Mouse (Mus musculus) frontal cortex, postnatal 25 days (tissue): ENCODE data around the gene Icam4.
A peak's percentile ranks its signal among the peaks of the same experiment; 100 is the strongest.
"Not testable (repeated sequence)": the region's sequence is repeated elsewhere in the genome, so short reads cannot be mapped to it uniquely, and the experiment has no call there.

Source experiments
- DNase-seq, 2 experiments: peaks; one replicate each; pipeline ENCODE4 v3.0.0; 2022; ENCODE audit warnings: low spot score in 2 of 2

Gene Icam4

DNA sequence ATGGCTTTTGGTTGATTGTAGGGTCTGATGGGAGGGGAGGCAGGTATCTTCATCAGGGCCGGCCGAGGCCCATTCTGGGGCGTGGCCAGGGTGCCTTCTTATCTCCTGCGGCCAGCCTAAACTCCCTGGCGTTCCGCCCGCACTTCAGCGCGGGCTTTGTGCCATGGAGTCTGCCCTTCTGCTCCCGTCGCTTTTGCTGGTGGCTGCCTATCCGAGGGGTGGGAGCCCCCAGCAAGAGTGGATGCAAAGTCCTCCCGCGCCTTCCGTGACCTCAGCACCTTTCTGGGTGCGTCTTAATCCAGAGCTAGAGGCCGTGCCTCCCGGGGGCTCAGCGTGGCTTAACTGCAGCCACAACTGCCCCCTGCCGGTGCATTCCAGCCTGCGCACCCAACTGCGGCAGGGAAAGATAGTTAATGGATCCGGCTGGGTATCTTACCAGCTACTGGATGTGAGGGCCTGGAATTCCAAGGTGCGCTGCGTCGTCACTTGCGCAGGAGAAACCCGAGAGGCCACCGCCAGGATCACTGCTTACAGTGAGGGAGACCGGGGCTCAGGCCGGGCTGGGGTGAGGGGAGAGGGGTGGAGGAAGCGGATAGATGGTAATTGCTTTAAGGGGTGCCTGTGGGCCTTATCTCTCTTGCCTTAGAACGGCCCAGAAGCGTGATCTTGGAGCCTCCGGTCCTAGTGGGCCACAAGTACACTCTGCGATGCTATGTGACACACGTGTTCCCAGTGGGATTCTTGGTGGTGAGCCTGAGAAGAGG lies at the start of gene Icam4:
Gene Icam4 (plus strand): TSS at position 83 of the 764 bp plus-strand sequence.
- peak in 1 of 2 experiments; percentile 63 for DNase-seq

- DNase-seq, result no peak
These were observed 49.4 kb upstream of the Icam4 start for GRCm38 (mm10) chr9:20979769-20980168.

DNA sequence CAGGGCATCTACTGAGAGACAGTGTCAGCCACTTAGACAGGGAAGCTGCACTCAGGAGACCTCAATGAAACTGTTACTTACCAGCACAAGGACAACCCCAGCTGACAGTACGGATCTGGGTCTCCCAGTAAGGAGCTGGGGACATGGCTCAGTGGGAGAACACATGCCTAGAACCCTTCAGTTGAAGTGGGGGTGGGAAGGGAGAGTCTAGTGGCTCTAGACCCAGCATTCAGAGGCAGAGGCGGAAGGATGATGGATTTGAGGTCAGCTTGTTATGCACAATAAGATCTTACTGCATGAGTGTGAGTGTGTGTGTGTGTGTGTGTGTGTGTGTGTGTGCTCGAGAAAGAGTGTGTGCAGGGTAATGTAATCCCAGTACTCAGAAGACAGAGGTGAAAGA lies 47.0 kb upstream of the Icam4 start:
- no peak for DNase-seq

- no peak for DNase-seq
These were observed 46.0 kb upstream of the Icam4 start for GRCm38 (mm10) chr9:20983169-20983568.

DNA sequence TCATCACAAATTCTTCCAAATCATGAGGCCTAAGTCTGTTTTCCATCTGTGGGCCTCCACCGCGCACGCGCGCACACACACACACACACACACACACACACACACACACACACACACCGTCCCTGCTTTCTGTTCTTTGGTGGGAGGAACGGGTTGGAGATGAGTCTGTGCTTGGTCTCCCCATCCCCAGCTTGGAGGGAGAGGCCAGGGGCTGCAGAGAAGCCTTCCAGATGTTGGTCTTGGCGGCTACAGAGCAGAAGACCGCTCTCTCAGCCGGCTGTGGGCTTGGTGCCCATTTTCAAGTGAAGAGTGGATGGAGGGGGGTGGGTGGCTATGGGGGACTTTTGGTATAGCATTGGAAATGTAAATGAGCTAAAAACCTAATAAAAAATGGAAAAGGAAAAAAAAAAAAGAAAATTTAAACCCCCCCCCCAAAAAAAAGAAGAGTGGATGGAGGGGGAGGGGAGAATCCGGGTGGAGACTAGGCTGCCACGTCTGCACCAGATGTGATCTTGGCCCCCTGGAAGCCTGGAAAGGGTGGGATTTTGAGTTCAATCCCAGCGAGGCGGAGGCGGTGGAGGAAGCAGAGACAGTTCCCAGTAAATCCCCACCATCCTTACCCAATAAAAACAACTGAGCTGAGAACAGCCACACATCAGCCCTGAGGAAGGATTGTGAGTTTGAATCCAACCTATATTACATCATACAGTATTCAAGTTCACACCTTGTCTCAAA lies 42.1 kb upstream of the Icam4 start:
- DNase-seq, result no peak

DNA sequence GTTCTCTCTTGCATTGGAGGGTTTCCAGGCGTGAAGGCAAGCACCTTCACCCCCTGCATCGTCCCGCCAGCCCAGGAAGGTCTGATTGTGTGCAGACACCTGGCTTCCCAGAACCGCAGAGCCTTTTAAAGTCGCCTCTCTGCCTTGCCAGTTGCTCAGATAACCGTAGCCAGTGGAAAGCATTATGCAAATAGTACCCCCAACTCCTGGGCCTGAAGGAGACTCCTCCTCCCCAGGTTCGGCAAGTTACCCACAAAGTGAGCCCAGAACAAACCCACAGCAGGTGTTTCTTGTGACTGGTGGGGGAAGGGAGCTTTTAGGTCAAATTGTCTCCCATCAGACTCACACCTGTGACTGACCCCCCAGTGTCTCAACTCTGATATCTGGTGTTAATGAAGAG lies 41.2 kb upstream of the Icam4 start:
- DNase-seq, result no peak

DNA sequence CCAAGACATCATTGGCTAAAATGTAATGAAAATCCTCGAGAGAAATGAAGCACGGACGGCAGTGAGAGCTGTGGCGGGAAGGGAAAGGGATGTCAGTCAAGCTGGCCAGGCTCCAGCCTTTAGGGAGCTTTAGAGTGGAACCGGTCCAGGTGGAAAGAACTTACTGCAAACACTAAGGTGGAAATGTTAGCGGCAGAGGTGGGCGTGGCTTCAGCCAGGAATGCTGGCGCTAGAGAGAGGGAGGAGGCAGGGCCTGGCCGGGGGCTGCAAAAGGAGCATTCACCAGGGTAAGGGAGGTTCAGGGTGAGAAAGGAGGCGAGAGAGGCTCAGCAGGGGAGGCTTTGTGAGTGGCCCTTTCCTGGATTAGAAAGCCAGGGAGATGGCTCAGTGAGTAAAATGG lies 38.3 kb upstream of the Icam4 start:
- no peak for DNase-seq

- DNase-seq, result no peak
These were observed 37.6 kb upstream of the Icam4 start for GRCm38 (mm10) chr9:20991587-20991986.

DNA sequence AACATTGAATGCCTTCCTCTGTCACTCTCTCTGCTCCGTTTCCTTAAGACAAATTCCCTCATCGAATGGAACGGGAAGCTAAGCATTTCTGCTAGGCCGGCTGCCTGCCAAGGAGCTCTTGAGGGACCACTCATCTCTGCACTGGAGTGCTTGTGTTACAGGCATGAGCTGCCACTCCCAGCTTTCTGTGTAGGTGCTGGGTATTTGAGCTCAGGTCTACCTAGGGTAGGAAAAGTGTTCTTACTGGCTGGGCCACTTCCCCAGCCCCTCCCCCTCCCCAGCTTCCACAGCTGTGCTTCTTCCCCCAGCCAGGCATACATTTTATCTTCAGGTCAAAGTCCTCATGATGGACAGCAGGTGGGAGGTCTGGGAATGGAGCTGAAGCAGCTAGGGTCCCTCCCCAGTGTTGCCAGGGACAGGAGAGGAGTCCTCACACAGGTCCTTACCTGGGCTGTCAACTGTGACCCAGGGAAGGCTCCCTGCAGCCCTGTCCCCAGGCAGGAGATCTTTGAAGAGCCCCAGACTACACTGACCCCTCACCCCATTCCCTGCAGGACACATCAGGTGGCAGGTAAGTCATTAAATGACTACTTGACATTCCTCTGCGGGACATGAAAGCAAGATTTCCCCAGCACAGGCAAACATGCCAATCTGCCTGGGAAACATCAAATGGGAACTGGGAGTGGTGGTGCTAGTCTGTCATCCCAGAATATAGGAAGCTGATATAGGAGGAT lies 35.8 kb upstream of the Icam4 start:
- no peak for DNase-seq

DNA sequence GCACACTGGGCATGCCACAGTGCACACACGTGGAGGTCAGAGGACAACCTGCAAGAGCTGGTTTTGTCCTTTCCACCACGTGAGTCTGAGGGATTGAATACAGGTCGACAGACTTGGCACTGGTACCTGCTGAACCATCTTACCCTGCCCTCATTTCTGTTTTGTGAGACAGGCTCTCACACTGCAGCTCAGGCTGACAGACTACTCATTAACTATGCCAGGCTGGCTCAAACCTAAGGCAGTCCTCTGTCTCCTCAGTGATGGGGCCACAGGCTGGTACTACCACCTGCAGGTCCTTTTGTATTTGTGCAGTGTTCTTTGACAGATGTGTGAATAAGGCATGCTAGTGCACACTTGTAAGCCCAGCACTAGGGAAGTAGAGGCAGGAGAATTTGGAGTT lies 34.1 kb upstream of the Icam4 start:
- DNase-seq, result no peak

DNA sequence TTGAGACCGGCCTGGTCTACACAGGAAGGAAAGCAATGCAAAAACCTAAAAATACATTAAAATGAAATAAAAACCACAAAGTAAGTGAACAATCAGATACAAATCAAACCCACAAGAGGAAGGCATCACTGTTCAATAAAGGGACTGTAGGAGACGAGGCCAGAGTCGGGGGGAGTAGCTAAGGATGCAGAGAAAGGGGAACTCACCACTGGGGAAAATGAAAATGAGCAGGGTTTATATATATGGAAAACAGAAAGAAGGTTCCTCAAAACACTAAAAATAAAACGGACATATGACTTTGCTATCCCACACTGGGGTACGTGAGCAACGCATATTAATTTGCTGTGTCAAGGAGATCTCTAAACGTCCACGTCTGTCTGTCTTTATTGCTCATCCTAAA lies 32.1 kb upstream of the Icam4 start:
- DNase-seq, result no peak

GRCm38 (mm10) chr9:20998337-20998736 lies 30.8 kb upstream of the Icam4 start:
- not testable (repeated sequence) for DNase-seq

DNA sequence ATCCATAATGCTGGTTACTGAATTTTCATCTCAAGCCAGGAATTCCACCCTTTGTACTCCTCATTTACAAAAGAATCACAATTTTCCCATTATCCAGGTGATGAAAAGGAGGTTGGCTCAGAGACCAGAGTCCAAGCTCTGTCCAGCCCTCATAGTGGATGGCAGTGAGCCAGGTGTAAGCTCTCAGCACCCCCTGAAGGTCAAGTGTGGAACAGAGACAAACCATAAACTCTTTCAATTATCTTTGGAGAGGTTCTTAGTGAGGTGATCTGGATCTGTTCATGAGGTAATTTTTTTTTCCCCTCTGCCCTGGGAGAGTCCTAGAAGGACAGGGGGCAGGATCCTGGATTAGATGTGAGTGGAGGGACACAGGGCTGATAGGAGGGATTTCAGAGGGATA lies 28.4 kb upstream of the Icam4 start:
- no peak for DNase-seq

DNA sequence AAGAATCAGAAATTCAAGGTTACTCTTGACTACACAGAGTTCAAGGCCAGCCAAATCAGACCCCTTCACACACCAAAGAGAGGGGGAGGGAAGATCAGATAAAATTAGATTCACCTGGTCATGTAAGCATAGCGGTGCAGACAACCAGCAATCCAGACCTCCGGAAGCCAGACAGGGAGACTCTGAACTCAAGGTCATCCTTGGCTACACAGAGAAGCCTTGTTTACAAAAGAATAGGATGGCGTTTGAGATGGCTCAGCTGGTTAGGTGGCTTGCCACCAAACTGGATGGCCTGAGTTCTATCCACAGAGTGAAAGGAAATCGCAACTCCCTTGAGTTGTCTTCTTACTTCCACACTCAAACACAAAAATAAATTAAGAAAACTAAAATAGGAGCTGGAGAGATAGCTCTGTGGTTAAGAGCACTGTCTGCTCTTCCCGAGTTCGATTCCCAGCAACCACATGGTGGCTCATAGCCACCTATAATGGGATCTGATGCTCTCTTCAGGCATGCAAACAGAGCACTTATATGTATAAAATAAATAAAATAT lies 27.4 kb upstream of the Icam4 start:
- DNase-seq, result no peak

GRCm38 (mm10) chr9:21002270-21002626 lies 26.9 kb upstream of the Icam4 start:
- DNase-seq, result no peak

DNA sequence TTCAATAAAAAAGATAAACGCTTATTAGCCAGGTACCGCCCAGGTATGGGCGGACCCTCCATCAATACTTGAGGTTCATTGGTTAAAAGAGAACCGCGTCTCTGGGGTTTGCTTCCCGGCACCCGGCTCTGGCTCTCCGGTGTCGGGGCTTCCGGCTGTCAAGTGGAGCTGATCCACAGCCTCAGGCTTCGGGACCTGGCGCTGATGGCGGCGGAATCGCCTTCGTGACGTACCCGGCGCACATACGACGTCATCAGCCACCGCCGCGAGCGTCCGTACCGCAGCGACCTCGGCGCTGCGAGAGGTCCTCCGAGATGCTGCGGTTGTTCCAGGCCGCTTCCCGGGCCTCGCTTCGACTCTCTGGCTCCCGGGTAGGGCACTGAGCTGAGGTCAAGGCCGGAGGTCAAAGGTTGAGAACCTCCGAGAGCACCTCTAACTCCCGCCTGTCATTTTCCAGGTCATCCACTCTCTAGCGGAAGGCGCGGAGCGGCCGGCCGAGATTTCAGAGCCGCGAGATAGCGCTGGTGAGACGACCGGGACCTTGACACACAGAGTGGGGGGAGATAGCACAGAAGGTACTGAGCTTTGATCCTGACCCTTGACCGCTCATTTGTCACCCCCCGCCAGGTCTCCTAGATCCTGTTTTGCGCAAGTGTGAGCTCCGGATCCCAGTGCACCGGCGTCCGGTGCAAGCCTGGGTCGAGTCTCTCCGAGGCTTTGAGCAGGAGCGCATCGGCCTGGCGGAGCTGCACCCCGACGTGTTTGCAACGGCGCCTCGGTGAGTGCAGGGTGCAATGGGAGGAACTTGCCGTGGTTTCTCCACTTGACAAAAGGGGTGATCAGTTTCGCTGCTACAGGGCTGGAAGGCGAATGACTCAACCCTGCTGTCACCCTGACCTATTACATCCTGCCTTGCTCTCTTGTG lies 26.3 kb upstream of the Icam4 start, which contains the start of gene Mrpl4:
Gene Mrpl4 (plus strand): TSS at position 112 of the 925 bp plus-strand sequence.
- peak; percentile 77 to 89 for DNase-seq

DNA sequence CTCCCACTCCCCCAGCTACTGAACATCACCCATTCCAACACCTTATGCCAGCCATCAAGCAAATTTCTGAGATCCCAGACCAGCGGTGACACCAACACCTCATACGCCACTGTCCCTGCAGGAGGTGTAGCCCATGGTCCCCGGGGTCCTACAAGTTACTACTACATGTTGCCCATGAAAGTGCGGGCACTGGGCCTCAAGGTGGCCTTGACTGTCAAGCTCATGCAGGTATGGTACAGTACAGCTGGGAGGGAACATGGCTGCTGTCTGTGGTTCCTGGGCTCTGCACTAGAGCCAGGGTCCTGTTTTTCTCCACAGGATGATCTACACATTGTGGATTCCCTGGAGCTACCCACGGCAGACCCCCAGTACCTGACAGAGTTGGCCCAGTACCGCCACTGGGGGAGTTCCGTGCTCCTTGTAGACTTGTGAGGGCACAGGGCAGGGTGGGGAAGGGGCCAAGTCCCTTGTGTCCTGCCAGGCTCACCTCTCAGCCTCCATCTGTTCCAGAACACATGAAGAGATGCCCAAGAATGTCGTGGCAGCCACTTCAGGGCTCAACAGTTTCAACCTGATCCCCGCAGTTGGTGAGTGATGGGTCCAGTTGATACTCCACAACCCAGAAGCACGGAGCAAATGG lies 21.7 kb upstream of the Icam4 start:
- DNase-seq, result no peak

DNA sequence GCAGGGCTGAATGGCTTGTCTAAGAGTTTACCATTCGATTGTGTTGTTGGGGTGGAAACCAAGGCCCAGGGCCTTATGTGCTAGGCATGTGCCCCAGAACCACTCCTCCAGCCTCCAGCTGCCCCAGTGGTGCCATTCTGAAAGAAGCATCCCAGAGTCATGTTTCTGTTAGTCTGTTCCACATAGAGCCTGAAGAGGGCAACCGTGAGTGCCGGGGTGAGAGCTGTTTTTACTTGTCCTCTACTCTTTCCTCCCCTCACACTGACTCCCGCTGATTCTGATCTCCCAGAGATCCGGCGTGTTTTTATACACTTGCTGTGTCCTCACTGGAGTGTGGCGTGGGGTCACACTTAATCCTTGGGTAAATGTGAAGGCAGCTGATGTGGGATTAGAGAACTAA lies 21.2 kb upstream of the Icam4 start:
- no peak for DNase-seq

- DNase-seq, result no peak
These were observed 18.8 kb upstream of the Icam4 start for GRCm38 (mm10) chr9:21010362-21010761.

GRCm38 (mm10) chr9:21010939-21011541 lies 18.1 kb upstream of the Icam4 start:
- not testable (repeated sequence) for DNase-seq
